Mouse (Mus musculus) embryo, embryonic 9.5 days (tissue): ENCODE data around the gene Vmn1r188.
"Not testable (repeated sequence)": the region's sequence is repeated elsewhere in the genome, so short reads cannot be mapped to it uniquely, and the experiment has no call there.

Source experiments
- DNase-seq: peaks from one replicate; pipeline ENCODE4 v3.0.0-alpha.2; 2017; ENCODE audit errors: extremely low spot score

Gene Vmn1r188

DNA sequence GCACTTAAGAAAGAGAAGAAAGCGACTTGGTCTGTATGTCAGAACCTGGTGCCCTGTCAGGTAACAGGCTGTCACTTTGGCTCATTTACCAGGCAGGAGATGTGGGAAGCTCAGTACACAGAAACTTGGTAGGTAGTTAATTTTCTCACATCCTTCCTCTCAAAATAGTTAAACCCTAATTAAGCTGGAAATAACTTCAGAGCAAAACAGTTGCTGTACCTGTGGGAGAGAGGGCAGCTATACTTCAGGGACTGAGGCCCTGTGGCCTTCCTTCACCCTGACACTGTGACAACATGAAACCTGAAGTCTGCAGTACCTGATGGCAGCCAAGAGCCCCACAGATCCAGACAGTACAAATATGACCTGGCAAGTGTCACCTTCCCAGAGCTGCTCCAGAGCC is at the start of gene Vmn1r188:
Gene Vmn1r188, plus strand, starts transcription at position 301 of the 400 bp plus-strand sequence.
- DNase-seq: not testable (repeated sequence)

DNA sequence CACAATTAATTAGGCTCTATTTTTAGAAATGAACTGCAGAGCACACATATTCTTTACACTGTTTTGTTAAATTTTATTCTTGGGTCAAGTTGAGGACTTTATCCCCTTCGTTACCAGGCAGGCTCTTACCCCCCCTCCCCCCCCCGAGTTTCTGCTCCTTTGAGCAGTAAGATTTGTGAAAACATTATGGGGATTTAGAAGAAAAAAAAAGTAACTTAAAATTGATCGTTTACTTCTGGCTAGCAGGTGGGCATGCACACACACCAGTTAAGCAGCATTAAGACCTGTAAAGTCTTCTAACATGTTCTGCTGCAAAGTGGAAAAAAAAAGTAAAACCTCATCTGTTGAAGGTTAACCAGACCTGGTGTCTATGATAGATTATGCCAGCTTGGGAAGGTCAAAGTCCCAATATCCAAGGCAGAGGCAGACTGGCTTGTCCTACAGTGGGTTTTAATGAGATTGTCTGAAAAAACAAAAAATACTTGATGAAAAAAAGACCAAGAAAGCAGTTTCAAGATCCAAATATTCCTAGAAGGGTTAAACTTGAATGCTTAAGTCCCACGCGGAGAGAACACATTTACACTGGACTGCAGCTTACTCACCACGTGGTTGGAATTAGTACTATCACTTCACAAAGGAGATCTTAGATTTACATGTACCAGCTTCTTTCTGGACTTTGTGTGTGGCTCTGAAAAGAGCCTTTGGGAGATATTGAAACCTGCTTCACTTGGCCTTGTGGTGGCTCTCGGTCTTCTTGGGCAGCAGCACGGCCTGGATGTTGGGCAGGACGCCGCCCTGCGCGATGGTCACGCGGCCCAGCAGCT is 49.6 kb upstream of the Vmn1r188 start:
- DNase-seq: peak; percentile 74

DNA sequence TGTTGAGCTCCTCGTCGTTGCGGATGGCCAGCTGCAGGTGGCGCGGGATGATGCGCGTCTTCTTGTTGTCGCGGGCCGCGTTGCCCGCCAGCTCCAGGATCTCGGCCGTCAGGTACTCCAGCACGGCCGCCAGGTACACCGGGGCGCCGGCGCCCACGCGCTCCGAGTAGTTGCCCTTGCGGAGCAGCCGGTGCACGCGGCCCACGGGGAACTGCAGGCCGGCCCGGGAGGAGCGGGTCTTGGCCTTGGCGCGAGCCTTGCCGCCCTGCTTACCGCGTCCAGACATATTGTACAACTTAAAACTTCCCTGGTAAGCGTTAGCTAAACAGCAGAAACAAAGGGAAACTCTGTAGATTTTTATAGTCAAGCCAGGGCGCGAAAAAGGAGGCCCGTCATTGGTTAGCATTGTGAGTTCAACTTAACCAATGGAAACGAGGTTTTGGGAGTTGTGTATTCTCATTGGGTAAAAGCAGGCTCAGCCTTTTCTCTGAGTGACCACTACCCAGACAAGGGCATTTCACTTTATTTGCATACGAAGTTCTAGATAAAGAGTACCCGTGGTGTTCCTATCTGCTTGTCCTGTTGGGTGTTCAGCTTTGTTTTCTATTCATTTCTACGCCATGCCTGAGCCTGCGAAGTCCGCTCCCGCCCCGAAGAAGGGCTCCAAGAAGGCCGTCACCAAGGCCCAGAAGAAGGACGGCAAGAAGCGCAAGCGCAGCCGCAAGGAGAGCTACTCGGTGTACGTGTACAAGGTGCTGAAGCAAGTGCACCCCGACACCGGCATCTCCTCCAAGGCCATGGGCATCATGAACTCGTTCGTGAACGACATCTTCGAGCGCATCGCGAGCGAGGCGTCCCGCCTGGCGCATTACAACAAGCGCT is 48.7 kb upstream of the Vmn1r188 start, which contains the start of the genes Hist1h2ah and Hist1h2bk:
Gene Hist1h2ah, minus strand, starts transcription at position 302 of the 882 bp plus-strand sequence.
Gene Hist1h2bk, plus strand, starts transcription at position 604 of the 882 bp plus-strand sequence.
- peak; percentile 97 for DNase-seq

DNA sequence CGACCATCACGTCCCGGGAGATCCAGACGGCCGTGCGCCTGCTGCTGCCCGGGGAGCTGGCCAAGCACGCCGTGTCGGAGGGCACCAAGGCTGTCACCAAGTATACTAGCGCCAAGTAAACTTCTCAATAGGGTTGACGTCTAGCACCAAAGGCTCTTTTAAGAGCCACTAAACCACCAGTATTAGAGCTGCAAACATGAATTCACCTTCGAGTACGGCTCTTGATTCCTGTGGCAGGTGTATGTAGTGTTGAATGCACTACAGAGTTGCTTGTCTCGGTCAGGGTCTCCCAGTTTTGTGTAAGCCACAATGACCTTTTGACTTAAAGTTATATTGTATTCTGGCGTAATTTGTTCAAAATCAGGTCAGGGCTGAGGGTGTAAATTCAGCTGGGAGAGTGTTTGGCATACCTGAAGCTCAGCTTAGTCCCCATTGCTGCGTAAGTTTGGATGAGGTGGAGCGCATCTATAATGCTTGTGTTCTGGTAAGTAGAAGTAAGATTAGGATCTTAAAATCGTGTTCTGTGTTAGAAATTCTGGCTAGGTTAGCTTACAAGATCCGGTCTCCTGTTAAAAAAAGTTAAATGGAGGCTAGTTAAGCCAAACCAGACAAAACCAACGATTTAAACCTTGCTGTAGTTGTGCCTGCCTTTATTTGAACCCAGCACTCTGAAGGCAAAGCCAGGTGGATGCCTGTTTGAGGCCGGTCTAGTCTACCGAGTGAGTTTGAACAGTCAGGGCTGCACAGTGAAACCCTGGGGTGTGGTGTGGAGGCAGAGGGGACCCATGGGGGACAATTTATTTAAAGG is 47.9 kb upstream of the Vmn1r188 start:
- peak; percentile 82 for DNase-seq

DNA sequence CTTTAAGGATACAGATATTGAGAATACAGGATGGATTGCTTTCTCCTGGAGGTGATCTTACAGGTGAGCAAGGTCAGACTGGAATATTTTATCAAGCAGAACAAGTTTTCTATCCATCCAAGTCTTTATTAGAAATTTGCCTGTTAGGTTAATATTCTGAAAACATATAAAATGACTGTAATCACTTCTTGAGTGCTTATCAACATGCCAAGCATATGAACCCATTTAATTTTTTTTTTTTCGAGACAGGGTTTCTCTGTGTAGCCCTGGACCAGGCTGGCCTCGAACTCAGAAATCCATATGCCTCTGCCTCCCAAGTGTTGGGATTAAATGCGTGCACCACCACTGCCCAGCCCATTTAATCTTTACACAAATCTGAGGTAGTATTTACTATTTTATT is 47.3 kb upstream of the Vmn1r188 start:
- no peak for DNase-seq

DNA sequence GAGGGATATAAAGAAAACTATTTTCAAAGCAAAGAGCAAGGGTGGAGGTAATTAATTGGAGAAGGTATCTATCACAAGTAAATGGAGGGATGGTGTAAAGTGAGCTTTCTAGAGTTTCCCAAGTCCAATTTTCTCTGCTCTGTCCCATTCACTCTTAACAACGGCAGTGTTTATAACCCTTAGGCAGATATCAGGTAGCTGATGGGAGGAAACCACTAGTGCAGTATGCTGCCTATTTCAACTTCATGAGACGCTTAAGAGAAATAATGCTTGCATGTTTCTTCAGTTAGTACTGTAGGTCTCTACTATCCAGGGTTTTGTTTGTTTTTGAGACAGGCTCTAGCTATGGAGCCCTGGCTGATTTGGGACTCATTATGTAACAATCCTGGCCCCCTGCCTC is 46.8 kb upstream of the Vmn1r188 start:
- DNase-seq: no peak

DNA sequence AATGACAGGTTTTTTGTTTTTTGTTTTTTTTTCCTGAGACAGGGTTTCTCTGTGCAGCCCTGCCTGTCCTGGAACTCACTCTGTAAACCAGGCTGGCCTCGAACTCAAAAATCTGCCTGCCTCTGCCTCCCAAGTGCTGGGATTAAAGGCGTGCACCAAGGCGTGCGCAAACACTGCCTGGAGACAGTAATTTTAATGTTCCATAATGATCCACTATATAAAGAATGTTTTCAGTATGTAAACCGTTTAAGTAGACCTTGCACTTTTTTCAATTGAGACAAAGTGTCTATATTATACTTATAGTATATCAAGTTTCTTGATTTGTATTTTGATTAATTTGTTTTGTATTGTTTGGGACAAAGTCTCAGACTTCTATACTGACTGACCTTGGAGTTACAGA is 44.9 kb upstream of the Vmn1r188 start:
- no peak for DNase-seq

DNA sequence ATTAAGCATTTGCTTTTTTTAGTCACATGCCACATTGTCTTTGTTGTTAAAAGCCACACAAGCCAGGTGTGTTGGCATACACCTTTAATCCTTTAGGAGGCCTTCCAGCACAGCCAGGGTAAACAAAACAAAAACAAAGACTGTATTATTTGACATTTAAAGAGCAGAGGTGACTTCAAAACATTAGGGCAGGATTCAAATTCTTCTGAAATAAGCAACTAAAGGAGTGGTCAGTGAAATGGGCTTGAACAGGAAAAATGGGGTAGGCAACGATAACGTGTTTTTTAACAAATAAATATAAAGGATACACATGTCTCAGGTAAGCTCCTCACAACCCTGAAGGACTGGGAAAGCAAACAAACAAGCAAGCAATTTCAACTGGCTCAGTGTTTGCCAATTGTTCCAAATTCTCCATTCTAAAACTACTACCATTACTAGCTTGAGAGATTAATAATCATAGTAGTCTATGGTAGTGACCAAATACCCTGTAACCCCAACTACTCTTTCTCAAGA is 44.2 kb upstream of the Vmn1r188 start:
- DNase-seq: no peak

DNA sequence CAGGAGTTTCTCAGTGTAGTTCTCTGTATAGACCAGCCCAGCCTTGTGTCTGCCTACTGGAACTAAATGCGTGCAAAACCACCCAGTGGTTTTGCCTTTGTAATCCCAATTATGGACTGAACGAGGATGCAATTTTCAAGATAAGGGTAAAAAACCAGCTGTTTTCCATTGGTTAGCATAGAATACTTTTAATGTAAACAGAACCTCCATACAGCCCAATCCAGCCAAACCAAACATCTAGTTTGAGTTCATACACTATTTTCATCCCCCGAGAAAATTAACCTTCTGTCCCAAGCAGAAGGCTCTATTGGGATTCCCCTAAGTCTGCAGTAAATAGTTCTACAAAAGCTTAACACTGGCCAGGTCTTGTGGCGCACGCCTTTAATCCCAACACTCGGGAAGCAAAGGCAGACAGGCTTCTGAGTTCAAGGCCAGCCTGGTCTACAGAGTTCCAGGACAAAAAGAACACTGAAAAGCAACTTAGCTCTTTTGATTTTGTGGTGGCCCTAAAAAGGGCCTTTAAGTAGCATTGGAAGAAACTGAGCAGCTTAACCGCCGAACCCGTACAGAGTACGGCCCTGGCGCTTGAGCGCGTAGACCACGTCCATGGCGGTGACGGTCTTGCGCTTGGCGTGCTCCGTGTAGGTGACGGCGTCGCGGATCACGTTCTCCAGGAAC is 43.6 kb upstream of the Vmn1r188 start:
- peak; percentile 84 for DNase-seq

DNA sequence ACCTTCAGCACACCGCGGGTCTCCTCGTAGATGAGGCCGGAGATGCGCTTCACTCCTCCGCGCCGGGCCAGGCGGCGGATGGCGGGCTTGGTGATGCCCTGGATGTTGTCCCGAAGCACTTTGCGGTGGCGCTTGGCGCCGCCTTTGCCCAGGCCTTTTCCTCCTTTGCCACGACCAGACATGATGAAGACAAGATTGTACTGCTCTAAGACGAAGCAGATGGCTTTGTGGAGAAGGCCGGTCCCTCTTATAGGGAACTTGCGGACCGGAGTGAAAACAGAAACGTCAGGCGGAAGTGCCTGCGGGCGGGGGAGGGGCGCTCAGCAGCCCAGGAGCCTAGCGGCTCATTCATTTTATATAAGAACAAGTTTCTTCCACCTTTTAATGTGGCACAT is 43.1 kb upstream of the Vmn1r188 start, which contains the start of gene Hist1h4i:
Gene Hist1h4i, minus strand, starts transcription at position 221 of the 395 bp plus-strand sequence.
- DNase-seq: peak; percentile 97

DNA sequence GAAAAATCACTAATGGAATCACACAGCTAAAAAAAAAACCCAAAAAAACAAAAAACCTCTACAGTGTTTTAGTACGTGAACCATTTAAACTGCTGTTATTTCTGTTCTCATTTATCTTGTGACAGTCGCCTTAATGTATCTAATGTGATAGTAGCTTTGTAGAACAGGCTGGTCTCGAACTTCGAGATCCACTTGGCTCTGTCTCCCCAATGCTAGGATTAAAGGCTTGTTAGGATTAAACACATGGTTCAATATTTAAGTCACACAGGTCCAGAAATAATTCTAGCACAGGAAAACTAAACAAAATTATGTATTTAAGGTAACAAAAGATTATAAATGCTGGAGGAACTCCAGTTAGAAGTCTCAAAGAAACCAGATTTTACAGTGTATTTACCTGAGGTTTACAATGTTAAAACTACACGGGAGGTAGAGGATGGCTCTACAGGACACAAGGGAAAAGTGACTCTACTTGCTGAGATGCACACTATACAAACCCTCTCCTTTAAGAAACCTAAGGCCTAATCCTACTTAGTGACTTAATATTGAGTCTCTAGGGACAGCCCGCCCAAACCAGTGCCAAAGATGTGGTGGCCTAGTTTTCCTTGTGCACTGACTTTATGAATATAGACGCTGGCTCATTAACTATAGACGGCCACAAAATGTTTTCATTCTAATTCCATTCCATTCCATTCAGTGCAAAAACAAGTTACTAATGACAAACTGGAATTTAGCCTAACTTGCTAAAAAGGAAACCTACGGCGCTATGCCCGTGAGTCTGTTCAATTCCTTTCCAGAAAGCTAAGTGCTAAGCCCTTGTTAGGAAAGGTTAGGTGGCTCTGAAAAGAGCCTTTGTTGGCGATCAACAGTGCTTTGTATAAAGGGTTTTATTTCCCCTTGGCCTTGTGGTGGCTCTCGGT is 42.3 kb upstream of the Vmn1r188 start:
- DNase-seq: peak; percentile 73

DNA sequence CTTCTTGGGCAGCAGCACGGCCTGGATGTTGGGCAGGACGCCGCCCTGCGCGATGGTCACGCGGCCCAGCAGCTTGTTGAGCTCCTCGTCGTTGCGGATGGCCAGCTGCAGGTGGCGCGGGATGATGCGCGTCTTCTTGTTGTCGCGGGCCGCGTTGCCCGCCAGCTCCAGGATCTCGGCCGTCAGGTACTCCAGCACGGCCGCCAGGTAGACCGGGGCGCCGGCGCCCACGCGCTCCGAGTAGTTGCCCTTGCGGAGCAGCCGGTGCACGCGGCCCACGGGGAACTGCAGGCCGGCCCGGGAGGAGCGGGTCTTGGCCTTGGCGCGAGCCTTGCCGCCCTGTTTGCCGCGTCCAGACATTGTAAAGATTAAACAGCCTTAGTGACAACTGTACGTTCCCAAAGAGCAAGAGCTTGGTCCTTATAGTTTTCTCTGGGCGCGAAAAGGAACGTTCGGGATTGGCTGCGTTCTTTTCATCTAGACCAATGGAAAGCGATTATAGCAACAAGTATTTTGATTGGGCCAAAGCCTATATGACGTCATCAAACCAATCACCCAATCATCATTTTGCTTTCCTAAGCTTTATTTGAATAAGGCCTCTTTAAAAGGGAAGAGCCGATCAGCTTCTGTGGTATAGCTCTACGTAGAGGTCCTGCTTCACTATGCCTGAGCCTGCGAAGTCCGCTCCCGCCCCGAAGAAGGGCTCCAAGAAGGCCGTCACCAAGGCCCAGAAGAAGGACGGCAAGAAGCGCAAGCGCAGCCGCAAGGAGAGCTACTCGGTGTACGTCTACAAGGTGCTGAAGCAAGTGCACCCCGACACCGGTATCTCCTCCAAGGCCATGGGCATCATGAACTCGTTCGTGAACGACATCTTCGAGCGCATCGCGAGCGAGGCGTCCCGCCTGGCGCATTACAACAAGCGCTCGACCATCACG is 41.4 kb upstream of the Vmn1r188 start, which contains the start of the genes Hist1h2ag and Hist1h2bj:
Gene Hist1h2ag, minus strand, starts transcription at position 377 of the 935 bp plus-strand sequence.
Gene Hist1h2bj, plus strand, starts transcription at position 647 of the 935 bp plus-strand sequence.
- DNase-seq: peak; percentile 95

DNA sequence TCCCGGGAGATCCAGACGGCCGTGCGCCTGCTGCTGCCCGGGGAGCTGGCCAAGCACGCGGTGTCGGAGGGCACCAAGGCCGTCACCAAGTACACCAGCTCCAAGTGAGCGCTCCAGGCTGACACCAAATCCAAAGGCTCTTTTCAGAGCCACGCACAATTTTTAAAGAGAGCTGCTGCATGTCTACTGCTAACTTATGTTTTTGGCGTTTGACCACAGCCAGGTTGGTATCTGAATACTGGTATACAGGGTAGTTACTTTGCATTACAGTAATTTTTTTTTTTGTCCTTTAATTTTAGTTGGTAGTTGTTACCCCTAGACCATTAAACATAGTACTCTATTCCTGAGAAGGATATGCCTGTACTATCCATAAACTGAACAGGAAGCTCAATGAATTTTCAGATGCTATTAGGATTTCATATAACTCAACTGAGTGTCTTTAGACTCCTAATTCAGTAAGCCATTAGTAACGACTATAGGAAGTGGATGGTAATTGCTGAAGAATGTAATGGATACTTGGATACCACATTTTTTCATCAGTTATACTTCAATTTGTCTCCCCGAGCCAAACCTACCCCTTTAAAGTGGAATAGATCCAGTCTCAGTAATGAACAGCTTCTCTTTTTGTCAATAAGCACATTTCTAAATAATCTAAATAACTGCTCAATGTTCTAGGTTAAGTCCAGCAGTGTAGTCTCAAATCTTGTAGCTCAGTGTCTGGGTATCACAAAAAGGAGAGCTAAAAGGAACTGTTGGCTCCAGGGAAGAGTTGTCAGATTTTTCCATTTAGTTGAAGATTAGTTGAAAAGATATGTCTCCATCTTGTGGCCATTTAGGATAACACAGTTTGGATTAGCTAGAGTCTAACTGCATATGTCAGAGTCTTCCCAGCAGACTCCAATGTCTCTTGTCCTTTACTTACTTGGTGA is 40.5 kb upstream of the Vmn1r188 start:
- peak; percentile 78 for DNase-seq

DNA sequence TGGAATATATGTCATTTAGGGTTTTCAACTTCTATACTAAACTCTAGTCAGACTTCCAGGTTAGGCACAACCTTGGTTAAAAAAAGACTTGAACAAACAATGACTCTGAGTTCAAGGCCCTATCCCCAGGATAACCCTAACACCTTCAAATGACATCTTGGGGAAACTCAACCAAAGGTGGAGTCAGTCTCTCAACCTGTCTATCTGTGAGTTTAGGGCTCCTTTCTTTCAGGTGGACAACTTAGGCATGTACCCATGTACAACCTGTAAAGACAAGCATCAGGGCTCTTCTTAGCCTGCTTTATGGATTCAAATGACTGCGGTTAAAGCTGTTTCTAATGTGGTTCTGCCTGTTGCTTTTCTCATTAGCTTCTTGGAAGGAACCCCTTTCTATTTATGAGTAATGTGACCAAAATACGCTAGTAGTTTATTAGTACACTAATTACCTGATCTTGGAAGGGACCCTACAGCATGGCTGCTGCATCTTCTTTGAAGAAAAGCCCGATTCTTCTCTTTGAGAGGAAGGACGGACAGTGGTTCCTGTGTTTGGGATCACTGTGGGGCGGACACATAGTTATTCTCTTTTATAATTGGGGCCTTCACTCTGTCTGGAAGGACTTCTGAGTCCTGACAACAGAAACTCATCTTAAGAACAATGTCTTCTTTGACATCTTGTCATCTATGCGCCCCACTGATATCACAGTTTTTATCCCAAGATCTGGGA is 39.6 kb upstream of the Vmn1r188 start:
- DNase-seq: no peak

DNA sequence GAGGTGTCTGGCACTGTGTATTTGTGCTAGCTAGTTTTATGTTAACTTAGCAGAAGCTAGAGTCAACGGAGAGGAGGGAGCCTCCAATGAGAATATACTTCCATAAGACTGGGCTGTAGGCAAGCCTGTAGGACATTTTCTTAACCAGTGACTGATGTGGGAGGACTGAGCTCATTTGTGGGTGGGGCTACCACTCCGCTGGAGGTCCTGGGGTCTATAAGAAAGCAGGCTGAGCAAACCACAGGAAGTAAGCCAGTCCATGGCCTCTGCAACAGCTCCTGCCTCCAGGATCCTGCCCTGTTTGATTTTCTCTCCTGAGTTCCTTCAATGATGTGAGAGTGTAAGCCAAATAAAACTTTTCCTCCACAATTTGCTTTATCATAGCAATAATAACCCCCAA is 38.9 kb upstream of the Vmn1r188 start:
- no peak for DNase-seq

DNA sequence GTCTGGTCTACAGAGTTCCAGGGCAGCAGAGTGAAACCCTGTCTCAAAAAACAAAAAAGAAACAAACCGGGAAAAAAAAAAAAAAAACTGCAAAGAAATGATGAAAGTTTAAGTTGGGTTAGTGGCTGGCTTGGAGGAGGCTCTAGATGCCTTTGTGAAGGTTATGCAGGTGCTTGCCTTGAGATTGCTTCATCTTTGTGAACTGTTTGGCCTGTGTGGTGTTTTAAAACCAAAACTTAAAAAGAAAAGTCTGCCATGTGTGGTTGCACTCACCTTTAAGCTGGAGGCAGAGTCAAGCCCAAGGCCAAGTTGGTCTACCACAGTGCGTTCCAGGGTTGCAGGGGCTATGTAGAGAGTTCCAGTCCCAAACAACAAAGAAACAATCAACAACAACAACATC is 35.2 kb upstream of the Vmn1r188 start:
- DNase-seq: no peak
